Mouse (Mus musculus): Measurements from ENCODE around the gene Alpk1.

Alpk1 gene

DNA sequence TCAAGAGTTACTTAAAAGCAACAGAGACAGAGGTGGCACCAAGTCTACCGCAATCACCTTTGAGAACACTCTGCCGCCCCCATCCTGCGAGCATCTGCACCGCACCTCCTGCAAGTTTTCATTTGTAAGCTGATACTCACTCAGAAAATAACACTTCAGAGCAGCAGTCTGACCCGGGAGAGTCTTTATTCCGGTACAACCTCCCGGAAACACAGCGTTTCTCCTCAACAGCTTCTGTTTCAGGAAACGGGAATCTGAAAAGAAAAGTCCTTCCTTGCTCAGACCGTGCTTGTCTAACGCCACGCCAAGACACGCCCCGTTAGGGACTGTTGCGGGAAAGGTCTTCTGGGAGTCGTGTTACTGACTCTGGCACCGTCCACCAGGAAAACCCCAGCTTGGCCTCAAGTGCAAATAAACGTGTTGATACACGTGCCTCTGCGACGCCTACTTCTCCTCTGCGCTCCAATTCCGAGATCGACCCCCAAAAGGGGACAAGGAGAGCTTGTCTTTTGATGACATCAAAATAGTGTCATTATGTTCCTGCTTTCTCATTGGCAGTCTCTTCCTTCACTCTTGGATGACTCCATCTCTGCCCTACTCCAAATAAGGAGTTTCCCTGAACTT is at the start of gene Alpk1:
Alpk1 (minus strand) TSS at position 507 of the 624 bp plus-strand sequence.
- DNase-seq (ENCODE audit: low read depth, low spot score), result peak; percentile 29

DNA sequence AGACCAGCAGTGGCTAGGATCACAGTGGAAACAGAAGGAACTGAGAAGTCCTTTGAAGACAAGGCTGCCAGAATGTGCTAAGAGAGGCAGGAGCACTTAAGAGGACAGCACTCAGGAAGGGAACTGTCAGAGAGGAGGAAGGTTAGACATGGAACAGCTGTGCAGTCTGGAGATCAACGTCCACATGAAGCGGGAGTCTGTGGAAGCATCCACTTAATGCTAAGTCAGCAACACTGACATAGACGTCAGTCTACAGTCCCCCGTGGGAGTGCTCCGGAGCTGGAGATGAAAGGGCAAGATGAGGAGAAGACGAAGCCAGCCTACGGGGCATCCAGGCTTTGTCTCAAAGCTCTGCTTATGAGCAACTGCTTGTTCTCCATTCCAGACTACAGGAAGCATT is 46.8 kb upstream of the Alpk1 start:
- DNase-seq (ENCODE audit: low read depth, low spot score), result peak; percentile 14

DNA sequence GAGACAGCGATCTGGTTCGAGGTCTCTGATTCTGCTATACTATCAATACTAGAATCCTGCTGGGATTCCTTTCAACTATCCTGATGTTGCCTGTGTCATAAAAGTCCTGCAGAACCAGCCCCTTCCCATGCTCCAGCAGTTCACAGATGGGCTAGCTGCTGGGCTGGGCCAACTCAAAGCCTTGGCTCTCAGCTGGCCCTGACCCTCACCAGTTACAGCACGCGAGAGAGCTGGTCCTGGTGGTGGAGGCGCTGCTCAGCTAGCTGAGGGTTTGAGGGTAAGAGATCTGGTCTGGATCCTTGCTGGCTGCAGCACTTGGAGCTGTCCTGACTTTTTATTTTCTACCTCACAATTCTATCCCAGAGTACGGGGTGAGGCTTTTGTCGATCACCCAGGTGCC is 46.2 kb upstream of the Alpk1 start:
- DNase-seq (ENCODE audit: low read depth, low spot score), result no peak

DNA sequence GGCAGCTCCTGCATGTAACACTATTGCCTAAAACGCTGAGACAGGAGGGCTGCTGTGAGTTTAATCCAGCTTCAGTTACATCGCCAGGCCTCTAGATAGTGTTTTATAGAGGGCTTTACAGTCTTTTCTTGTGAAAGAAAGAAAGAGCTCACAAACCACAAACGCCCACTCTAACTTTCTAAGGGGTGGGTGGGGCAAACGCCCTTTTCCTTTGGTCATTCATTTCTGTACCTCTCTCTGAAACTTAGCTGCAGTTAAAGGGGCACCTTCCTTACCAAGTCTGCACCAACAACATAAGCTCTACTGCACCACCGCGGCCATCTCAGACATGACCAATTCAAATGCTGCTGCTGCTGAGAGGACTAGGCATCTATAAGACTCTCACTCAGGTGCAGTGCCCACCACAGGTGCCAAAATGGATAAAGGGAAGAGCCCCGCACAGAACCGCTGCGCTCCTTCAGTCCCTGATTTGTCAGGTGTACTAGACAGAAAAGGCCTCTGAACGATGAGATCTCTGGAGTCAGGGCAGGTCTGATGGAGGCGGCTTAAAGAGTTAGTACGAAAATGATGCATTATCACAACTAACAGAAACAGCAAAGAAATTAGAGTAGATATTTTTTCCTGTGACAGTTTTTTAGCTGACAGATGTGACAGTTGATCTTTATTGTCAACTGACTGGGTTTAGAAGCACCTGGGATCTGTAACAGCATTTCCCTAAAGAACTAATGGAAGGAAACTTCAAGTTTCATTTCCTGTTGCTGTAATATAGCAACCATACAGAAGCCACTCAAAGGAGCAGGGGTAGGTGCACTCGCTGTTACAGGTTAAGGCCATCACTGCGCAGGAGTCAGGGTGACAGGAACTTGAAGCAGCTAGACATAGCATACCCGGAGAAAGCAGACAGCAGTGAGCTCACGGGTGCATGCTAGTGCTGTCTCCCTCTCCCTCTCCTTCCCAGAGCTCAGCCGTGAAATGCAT is 43.8 kb upstream of the Alpk1 start:
- DNase-seq (ENCODE audit: low read depth, low spot score), result no peak

DNA sequence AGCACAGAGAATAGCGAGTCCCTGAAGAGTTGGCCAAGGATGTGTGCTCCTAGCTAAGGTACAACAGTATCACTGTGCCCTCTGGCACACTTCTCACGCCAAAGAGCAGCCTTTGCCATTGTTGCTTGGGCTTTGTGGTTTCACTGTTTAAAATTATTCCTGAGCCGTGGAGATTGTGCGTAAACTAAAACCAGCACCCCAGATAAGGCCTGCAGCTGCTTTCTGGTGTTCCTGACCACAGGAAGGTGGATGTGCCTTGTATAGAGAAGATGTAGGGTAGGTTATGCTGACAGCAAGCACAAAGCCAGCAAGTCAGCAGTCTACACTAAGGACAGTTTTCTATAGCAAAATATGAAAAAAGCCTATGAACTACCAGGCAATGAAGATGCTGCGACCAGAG is 40.9 kb upstream of the Alpk1 start:
- no peak for DNase-seq (ENCODE audit: low read depth, low spot score)

DNA sequence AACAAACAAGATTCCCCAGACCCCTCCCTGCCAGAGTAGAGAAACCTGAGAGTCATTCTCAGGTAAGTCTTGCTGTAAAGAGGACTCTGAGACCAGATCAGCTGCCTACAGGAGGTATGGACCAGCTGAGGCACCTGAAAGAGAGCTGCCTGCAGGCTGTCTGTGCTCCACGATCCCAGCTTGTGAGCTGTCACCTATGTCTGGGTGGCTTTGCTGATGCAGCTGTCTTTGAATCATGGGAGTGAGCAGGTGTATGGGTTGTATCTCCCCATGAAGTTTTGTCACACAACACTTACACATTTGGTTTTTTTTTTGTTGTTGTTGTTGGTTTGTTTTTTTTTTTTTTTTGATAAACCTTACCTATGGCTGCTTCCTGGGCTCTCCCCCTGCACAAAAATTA is 40.1 kb upstream of the Alpk1 start:
- no peak for DNase-seq (ENCODE audit: low read depth, low spot score)

DNA sequence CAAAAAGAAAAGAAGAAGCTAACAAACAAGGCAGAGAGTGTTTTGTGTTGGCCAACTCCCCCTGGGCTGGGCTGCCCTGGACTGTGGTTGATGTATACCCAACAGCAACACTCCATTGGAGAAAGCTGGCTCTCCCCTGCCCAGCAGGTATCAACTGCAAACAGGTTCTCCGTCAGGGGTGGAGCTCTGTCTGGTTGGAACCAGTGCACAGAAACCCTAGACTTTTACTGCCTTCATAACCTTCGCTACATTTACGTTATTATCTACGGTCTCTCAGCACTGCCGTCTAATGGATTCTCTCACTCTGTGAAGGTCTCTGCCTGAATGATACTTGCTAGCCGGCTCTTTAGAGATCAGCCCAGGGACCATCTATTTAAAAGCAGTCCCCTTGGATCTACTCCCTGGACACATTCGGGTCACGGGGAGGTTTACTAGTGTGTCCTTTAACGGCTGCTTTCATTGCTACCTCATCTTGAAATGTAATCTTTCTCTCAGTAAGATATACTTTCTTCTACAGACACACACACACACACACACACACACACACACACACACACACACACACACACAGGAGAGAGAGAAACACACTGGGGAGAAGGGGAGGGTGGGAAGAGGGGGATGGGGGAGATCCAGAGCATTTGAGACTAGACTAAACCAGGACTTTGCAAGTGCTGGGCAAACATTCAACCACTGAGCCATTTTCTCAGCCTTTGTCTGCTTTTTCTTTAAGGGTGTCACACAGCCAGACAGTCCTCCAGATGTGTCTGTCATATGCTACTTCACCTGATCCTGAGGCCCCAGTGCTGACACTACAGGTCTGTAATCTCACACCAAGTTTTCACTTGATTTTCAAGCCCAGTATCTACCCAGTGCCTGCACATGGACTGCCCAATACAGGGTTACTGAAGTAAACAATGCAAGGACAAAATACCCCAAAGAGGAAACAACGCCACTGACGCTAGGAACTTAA is 38.7 kb upstream of the Alpk1 start:
- no peak for DNase-seq (ENCODE audit: low read depth, low spot score)

DNA sequence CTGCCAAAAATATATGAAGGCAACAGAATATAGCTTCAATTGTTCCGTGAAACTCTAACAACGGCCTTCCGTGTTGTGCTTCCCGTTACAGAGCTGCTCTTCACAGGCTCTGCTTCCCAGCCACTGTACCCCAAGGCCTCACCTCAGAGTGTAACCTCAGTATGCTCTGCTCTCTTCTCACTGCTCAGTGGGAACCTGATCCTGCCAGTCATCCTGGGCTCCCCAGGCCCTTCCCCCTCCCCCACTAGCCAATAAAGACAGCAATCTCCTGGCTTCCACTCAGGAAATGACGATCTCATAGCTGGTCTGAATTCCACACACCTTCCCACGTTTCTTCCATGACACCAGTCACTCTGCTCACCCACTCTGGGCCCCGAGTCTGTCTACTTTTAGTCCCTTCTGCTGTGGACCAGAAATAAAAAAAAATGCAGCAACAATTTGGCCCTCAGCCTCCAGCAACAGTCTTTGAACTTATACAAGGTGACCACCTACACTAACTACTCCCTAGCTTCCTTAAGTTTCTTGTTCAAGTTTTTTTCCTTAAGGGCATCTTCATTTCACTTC is 36.9 kb upstream of the Alpk1 start:
- DNase-seq (ENCODE audit: low read depth, low spot score), result no peak

DNA sequence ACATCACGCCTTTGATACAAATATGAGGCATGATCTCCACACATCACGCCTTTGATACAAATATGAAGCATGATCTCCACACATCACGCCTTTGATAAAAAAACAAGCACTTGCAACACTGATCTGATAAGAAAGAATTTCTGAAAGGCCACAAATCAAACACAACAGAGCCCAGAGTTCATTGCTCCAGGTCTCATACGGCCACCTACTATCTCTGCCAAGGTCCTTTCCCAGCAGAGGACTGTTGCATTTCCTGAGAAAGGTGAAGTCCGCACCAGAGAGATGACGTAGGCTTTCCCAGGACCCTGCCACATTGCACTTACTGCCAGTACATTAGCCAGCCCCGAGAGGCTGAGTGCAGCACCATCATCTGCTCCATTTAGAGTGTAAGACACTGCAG is 28.8 kb upstream of the Alpk1 start:
- DNase-seq (ENCODE audit: low read depth, low spot score), result no peak

DNA sequence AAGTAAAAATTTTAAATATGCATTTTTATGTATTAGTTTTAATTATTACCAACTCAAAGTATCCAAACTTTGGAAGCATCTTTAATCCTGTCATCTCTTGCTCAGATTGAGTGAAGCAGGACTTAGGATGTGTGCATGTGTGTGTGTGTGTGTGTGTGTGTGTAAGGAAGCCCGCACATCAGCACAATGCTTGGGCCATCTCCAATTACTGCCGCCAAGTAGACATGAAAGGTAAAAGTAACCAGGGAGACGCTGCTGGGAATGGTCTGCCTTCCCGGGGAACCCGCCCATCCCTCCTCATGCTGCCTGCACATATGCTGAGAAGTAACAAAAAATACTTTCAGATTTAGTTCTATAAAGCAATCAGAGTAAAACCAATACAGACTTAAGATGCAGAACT is 27.5 kb upstream of the Alpk1 start:
- DNase-seq (ENCODE audit: low read depth, low spot score), result no peak

DNA sequence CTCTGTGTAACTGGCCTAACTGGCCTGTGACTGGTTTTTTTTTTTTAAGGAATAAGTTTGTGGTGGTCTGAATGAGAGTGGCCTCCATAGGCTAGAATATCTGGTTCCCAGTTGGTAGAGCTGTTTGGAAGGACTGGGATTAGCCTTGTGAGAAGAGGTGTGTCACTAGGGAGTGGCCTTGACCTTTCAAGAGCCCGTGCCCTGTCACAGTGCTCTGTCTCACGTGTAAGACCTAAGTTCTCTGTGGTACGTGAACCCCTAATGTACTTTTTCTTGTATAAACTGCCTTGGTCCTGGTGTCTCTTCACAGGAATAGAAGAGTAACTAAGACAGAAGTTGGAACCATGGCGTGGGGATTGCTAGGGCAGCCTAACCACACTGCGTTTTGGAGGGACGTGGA is 25.7 kb upstream of the Alpk1 start:
- no peak for DNase-seq (ENCODE audit: low read depth, low spot score)

DNA sequence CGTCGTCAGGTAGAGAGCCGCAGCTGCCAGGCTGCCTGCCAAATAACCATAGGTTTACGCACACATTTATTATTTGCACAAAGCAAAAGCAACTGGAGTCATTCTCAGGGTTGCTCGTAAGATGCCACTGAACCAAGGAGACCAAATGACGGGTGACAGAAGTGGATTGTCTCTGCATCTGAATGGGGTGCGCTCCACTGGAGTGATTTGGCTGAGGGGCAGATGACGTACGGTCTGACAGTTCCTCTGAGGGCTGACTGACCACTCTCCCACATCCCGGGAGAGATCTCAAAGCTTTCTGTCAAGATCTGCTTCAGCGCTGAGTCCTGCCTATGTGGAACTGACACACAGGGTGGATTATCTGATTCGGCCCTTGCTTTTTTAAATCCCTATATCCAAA is 24.7 kb upstream of the Alpk1 start:
- no peak for DNase-seq (ENCODE audit: low read depth, low spot score)

DNA sequence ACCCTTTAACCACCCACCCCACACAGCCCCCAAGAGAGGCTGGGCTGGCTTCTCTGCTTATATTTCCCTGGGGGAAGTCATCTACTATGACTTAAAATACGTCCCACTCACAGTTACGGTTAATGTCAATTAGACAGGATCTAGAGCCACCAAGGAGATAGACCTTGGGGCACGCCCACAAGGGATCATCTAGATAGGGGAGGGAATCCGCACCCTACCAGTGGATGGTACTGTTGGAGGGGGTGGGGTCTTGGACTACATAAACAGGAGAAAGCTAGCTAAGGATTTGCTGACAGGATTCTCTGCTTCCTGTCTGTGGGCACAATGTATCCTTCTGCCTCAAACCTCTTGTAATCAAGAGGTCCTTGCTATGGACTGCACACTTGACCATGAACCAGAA is 24.1 kb upstream of the Alpk1 start:
- DNase-seq (ENCODE audit: low read depth, low spot score), result no peak

DNA sequence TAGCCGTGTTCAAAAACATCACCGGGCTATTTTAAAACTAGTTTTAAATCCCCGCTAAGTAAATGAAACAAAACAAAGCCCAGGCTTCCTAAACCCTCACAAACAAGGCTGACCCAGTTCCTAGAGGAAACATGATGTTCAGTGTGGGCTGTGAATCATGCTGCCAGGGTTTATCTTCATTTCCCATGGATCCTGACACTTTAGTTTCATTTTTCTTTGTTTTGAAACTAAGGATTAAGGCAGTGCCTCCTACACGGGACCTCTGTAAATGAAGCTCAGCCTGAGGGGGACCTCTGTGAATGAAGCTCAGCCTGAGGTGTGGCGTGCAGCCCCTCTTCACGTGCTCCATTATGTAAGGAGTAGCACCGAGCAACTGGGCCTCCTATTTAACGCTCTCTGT is 22.5 kb upstream of the Alpk1 start:
- no peak for DNase-seq (ENCODE audit: low read depth, low spot score)

DNA sequence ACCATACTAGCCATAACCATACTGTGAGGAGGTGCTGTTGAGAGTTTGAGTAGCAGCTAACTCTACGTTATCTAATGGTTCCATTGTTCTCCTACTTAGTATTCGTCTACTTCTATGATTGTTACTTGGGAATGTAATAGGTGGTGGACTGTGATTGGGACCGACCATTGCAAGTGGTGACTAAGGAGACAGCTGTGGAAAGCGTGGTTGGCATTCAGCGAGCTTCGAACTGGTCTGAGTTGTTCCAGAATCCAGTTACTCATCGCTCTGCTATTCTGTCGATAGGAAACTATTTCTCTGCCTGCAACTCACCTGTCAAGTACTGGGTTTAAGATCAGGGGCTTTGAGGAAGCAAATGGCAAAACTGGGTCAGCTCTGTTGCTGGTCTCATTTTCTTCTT is 20.8 kb upstream of the Alpk1 start:
- no peak for DNase-seq (ENCODE audit: low read depth, low spot score)

DNA sequence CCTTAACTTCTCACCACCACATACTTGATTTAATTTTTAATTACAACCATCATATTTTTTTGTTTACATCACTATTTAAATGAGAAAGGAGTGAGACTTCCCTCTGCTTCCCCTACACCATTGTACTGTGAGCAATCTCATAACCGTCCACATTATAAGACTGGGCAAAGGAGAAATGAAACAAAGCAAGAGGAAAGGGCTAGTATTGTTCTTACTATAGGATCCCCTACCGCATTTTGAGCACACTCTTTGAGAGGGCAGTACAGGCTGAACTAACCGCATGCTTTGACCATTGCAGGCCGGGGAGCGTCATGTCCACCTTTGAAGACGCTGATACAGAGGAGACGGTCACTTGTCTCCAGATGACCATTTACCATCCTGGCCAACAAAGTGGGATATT is 15.9 kb upstream of the Alpk1 start:
- no peak for DNase-seq (ENCODE audit: low read depth, low spot score)

DNA sequence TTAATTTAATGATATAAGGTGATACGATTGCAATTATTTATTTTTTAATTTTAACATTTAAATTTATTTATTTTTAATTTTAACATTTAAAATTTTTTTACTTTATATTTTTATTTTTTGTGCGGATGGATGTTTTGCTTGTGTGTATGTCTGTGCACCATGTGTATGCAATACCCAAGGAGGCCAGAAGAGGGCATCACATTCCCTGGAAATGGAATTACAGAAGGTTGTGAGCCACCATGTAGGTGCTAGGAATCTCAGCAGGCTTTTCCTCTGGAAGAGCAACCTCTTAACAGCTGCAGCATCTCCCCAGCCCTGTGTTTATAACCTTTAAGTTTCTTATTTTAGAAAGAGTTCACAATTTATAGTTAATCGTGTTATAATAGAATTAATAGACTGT is 15.4 kb upstream of the Alpk1 start:
- DNase-seq (ENCODE audit: low read depth, low spot score), result no peak

DNA sequence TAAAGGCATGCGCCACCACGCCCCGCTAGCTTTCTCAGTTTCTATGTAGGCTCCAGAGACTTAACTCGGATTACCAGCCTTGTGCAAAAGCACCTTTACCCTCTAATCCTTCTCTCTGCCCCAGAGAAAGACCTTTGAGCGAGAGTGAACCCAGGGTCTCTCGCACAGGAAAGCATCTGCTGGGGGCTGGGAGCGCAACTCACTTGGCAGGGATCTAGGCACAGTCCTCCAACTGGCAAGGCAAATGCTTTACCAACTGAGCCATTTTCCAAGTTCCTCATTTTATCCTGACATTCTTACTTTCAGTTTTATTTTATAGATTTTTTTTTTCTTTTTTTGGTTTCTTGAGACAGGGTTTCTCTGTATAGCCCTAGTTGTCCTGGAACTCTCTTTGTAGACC is 12.7 kb upstream of the Alpk1 start:
- DNase-seq (ENCODE audit: low read depth, low spot score), result no peak

DNA sequence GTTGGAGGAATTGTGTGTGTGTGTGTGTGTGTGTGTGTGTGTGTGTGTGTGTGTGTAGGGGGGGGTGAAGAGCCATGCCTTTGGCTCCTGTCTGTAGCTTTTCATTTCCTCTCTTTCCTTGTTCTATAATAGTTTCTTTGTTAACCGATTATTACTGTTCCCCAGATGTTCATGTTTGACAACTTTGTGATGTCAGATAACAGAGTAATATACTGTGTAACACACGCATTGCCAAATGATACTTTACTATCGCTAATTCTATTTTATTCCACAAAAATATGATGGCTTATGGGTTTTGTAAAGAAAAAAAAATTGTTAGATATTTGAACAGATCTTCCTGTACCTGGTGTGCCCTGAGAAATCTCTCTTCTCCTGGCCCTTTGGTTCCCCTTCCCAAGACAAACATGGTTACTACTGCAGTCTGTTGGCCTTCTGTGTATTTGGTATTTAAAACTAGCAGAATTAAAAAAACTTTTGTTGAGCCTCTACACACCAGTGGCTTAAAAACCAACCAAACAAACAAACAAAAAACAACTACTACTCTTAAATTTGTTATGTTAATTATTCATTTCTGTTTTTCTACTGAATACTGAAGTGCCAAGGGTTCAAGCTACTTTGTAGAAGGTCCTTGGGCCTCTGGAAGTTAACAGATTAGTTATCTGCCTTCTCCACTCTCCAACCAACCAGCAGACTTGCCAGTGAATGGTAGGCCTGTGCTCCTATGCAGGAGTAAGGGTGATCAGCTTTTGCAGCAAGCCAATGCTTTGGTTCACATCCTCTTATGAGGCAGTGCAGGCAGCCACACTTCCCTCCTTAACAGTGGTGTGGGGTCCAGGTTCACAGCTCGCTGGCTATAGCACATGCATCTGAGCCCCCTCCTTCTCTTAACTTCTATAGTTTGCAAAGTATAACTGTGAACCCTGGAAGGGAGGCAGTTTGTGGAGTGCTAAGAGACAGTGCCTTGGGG is 11.6 kb upstream of the Alpk1 start:
- DNase-seq (ENCODE audit: low read depth, low spot score), result no peak

DNA sequence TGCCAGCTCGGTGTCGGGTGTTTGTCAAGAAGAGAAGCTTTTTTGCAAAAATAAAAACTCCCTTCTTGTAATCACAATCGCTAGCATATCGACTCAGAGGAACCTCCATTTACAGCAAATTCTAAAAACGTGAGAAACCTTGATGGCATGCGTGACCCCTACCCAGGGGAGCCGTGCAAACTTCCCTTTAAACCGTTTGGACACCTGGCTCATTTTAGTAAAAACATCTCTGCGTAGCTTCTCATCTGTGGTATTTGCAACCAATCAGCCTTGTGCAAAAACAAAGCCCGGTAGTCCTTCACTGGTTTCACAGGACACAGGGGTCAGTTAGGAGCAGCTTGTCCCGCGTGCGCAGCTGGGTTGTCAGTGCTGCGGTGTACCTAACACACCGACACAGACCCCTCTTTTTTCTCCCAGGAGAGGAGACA is 10.7 kb upstream of the Alpk1 start:
- no peak for DNase-seq (ENCODE audit: low read depth, low spot score)
